Mouse (Mus musculus) forebrain, embryonic 15.5 days (tissue): Measurements from ENCODE around the gene Vps25. TPM values are rescaled to one million over a fixed set of nuclear protein-coding genes. Genes with fewer than 3 reads are reported as not detected.
A peak's percentile ranks its signal among the peaks of the same experiment; 100 is the strongest.

Source experiments
- ATAC-seq: fragments of 200-750 bp; cut with Nextera tagmentation; replicated peaks from 2 replicates; pipeline ENCODE4 v1.8.0; 2017; ENCODE audit warnings: mild to moderate bottlenecking, moderate TSS enrichment, moderate library complexity
- H3K27ac ChIP-seq: fragments of 300-500 bp; sonication (generic); replicated peaks from 2 replicates; pipeline ENCODE4 v1.5.1; 2015; ENCODE audit warnings: mild to moderate bottlenecking, inconsistent platforms
- H3K27me3 ChIP-seq: fragments of 300-500 bp; sonication (generic); 2 replicates; pipeline ENCODE4 v1.6.1; 2015; ENCODE audit warnings: inconsistent platforms
- H3K36me3 ChIP-seq: fragments of 300-500 bp; sonication (generic); 2 replicates; pipeline ENCODE4 v1.6.1; 2015; ENCODE audit warnings: mild to moderate bottlenecking, inconsistent platforms
- H3K4me1 ChIP-seq: fragments of 300-500 bp; sonication (generic); 2 replicates; pipeline ENCODE4 v1.6.1; 2015; ENCODE audit warnings: inconsistent platforms
- H3K4me2 ChIP-seq: fragments of 300-500 bp; sonication (generic); replicated peaks from 2 replicates; pipeline ENCODE4 v1.6.1; 2015; ENCODE audit warnings: mild to moderate bottlenecking, inconsistent platforms
- H3K4me3 ChIP-seq: fragments of 300-500 bp; sonication (generic); 2 replicates; pipeline ENCODE4 v1.5.1; 2015; ENCODE audit warnings: mild to moderate bottlenecking, inconsistent platforms
- H3K9ac ChIP-seq: fragments of 300-500 bp; sonication (generic); replicated peaks from 2 replicates; pipeline ENCODE4 v1.6.1; 2015; ENCODE audit warnings: mild to moderate bottlenecking, inconsistent platforms
- H3K9me3 ChIP-seq: fragments of 300-500 bp; sonication (generic); 2 replicates; pipeline ENCODE4 v1.6.1; 2016; ENCODE audit warnings: inconsistent platforms
- WGBS: fragments of 180-500 bp; shearing (Covaris S2); methylation state at CpG from one replicate; pipeline ENCODE4 v1.1.7; 2015; ENCODE audit warnings: mixed read lengths; 5-methylcytosine and 5-hydroxymethylcytosine counted together
- polyA plus RNA-seq: library from polyadenylated mRNA; unstranded; fragments of >200 nt; fragmentation: Nextera tagmentation; extraction: Ambion mirVana; gene quantifications from 2 replicates; pipeline ENCODE4 v1.2.1, GENCODE M21; 2015

The Vps25 gene
- polyA plus RNA-seq = 87.7 and 92.9 TPM in 2 replicates

DNA sequence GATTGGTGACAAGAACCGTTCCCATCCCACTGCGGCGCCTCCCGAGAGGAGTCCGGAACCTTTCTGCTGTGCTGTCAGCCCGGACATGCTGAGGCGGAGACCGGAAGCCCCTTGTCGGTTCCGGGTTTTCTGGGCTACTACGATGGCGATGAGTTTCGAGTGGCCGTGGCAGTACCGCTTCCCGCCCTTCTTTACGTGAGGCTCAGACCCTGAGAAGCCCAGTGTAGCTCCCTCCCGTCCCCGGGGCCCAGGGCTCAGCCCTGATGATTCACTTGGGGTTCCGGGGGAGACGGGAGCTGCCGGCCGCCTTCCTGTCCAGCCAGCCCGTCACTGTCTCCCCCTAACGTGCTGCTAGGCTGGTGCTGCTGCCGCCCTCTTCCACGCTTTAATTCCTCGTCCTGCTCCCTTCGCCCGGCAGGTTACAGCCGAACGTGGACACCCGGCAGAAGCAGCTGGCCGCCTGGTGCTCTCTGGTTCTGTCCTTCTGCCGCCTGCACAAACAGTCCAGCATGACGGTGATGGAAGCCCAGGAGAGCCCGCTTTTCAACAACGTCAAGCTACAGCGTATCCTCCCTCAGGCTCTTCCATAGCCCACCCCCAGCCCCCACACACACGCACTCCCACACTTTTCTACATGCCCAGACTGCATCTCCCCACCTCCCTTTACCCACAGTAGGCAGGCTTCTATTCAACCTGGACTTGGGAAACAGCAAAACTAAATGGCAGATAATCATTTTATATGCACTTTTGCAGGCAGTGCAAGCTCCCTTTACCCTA is at the start of gene Vps25:
Gene Vps25, plus strand, starts transcription at position 95 of the 777 bp plus-strand sequence.
- Histone ChIP-seq H3K4me1 (peaks cover 17% of the 10 kb centered on the region), H3K4me3 (peak within 1 kb of the TSS; percentile 71), H3K4me2 (peak within 1 kb of the TSS; percentile 93), H3K27me3 (no peaks in the 10 kb centered on the region), H3K27ac (peak within 1 kb of the TSS; percentile 87), H3K36me3 (no peaks in the 10 kb centered on the region; the same call in 1 of the 2 replicates), H3K9ac (peak within 1 kb of the TSS; percentile 86), H3K9me3 (no peaks in the 10 kb centered on the region)
- peak; percentile 86 for ATAC-seq
- WGBS = under 1% methylated on average over 40 of the region's 40 CpGs

DNA sequence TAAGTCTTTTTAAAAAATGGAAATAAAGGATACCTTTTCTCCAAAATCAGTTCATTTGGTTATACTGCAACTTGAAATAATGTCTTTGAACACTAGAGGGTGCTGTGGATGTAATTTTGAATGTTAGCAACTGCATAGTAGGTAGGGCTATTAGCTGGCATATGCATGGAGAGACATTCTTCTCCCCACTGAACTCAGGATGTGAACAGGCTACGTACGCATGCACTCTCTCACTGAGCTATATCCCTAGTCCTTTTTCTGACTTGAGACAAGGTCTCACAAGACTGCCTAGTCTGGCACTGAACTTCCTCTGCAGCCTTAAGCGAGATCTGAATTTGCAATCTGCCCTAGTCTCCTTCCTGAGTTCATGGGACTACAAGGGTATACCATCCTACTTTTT is 41.5 kb upstream of the Vps25 start:
- no peak overlapping the region for H3K4me2 ChIP-seq
- H3K27ac ChIP-seq = no peak overlapping the region
- H3K9ac ChIP-seq = no peak overlapping the region
- H3K27me3 ChIP-seq = no peaks in the 10 kb centered on the region
- 42% methylated on average over 3 of the region's 3 CpGs for WGBS
- no peaks in the 10 kb centered on the region for H3K4me1 ChIP-seq
- peaks cover 54% of the 10 kb centered on the region for H3K36me3 ChIP-seq
- ATAC-seq = no peak
- H3K9me3 ChIP-seq = no peaks in the 10 kb centered on the region
- H3K4me3 ChIP-seq = no peak overlapping the region

DNA sequence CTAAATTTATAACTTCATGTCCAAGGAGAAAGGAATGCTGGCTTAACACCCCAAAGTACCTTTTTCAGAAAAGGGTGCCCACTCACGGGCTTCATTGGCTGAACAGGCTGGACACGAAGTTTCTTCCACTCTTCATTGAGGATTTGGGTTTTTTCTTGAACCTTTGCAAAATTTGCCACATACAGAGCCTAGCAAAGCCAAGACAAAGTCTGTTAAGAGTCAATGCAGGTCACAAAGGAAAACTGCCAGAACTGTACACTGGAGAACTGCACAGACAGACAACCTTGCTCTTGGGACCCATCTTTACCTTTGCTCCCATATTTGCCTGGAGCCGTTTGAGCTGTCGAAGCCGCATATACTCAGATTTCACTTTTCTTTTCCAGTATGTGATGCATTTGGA is 36.6 kb upstream of the Vps25 start:
- Histone ChIP-seq H3K36me3 (peaks cover 25% of the 10 kb centered on the region), H3K27ac (no peak overlapping the region), H3K9ac (no peak overlapping the region), H3K4me2 (no peak overlapping the region), H3K9me3 (no peaks in the 10 kb centered on the region), H3K4me3 (no peak overlapping the region), H3K4me1 (no peaks in the 10 kb centered on the region), H3K27me3 (no peaks in the 10 kb centered on the region)
- WGBS = 89% methylated on average over 5 of the region's 5 CpGs
- ATAC-seq = no peak

DNA sequence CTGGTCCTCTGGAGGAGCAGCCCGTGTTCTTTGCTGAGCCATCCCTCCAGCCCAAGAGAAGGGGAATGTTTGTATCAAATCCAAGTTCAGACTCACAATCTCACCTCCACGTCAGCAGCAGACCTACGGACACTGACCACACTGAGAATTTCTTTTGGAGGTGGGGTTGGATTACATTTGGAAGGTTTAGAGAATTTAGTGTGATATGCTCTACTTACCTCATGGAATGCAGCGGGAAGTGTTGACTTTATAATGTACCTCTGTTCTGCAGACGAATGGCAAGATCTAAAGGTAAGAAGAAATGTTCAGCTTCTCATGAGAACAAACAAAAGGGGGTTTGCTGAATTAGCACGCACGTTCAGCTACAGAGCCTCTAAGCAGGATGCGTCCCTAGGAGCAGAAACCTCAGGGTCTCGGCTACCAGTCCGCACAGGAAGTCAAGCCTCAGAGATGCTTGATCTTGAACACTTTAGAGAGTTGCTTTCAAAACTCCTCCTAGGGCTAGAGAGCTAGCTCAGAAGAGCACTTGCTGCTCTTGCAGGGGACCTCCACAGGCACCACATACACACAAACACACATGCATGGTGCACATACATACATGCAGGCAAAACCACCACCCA is 35.0 kb upstream of the Vps25 start:
- Histone ChIP-seq H3K9me3 (no peaks in the 10 kb centered on the region), H3K4me1 (no peaks in the 10 kb centered on the region), H3K27ac (no peak overlapping the region), H3K4me3 (no peak overlapping the region), H3K9ac (no peak overlapping the region), H3K36me3 (peaks cover 19% of the 10 kb centered on the region), H3K4me2 (no peak overlapping the region), H3K27me3 (no peaks in the 10 kb centered on the region)
- ATAC-seq = no peak
- 82% methylated on average over 10 of the region's 10 CpGs for WGBS

DNA sequence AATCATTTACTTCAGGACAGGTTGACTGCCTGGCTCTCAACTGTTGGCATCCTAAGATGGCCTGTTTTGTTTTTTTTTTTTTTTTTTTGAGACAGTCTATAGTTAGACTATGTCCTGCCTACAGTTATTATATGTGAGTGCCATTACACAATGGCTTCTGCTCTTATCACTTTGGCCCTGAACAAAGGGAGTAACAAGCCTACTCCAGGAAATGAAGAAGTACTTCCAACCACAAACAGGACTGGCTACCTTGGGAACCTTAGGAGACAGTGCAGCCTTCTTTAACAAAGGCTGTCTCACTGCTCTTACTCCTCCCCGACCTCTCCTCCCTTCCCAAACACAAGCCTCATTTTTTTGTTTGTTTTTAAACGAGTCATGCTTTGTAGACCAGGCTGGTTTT is 32.7 kb upstream of the Vps25 start:
- Histone ChIP-seq H3K27me3 (no peaks in the 10 kb centered on the region), H3K9ac (no peak overlapping the region), H3K4me3 (no peak overlapping the region), H3K36me3 (peaks cover 1% of the 10 kb centered on the region), H3K27ac (no peak overlapping the region), H3K4me2 (no peak overlapping the region), H3K4me1 (peaks cover 8% of the 10 kb centered on the region), H3K9me3 (no peaks in the 10 kb centered on the region)
- WGBS = 66% methylated on average over 2 of the region's 2 CpGs
- no peak for ATAC-seq

DNA sequence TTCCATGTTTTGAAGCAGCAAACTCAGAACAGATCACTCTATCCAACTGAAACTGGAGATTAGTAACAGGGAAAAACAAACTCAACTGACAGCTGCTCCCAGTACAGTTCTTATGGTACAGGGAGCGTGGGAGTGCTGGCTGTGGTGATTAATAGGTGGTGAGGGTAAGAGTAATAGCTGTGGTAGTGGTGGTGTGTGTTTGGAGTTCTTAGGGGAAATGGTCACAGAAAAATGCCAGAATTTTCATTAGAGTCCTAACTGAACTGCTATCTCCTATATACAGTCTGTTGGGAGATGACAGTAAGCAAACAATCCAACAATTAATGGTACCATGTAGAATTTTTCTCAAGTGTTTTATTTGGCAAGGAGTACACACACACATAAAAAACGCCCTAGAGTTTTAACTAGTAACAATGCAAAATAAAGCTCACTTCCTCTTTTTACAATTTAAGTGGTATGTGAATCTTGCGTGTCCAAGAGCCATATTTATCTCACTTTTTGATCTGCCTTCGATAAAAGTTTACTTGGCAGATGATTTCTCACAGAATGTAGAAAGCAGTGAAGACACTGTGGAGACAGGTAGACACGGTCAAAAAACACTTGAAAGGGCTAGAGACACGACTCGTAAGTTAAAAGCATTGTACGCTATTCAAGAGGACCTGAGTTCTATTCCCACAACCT is 32.1 kb upstream of the Vps25 start:
- no peak overlapping the region for H3K9ac ChIP-seq
- 92% methylated on average over 8 of the region's 8 CpGs for WGBS
- no peaks in the 10 kb centered on the region; the same call in 1 of the 2 replicates for H3K36me3 ChIP-seq
- no peak overlapping the region for H3K4me3 ChIP-seq
- H3K9me3 ChIP-seq = no peaks in the 10 kb centered on the region
- H3K27ac ChIP-seq = no peak overlapping the region
- H3K27me3 ChIP-seq = no peaks in the 10 kb centered on the region
- peaks cover 10% of the 10 kb centered on the region for H3K4me1 ChIP-seq
- no peak for ATAC-seq
- H3K4me2 ChIP-seq = no peak overlapping the region

DNA sequence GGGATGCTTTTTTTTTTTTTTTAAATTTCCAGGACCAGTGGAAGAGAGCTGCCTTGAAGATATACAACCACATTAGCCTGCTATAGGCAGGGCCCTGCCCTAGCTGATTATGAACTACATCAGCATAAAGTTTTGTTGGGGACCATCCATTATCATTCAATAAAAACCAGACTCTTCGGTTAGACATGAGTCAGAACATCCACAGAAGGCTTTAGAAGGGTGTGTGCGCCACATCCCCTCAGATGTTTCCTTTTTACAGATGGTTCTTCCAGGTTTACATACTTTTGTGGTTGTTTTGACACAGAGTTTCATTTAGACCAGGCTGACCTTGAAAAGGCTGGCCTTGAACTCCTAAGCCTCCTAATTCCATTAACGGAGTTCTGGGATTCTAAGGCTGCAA is 29.2 kb upstream of the Vps25 start:
- no peak overlapping the region for H3K4me3 ChIP-seq
- no peaks in the 10 kb centered on the region for H3K36me3 ChIP-seq
- H3K27me3 ChIP-seq = no peaks in the 10 kb centered on the region
- ATAC-seq = no peak
- H3K4me2 ChIP-seq = no peak overlapping the region
- peaks cover 15% of the 10 kb centered on the region for H3K4me1 ChIP-seq
- H3K27ac ChIP-seq = no peak overlapping the region
- WGBS = 89% methylated on average over 3 of the region's 3 CpGs
- no peaks in the 10 kb centered on the region for H3K9me3 ChIP-seq
- H3K9ac ChIP-seq = no peak overlapping the region

DNA sequence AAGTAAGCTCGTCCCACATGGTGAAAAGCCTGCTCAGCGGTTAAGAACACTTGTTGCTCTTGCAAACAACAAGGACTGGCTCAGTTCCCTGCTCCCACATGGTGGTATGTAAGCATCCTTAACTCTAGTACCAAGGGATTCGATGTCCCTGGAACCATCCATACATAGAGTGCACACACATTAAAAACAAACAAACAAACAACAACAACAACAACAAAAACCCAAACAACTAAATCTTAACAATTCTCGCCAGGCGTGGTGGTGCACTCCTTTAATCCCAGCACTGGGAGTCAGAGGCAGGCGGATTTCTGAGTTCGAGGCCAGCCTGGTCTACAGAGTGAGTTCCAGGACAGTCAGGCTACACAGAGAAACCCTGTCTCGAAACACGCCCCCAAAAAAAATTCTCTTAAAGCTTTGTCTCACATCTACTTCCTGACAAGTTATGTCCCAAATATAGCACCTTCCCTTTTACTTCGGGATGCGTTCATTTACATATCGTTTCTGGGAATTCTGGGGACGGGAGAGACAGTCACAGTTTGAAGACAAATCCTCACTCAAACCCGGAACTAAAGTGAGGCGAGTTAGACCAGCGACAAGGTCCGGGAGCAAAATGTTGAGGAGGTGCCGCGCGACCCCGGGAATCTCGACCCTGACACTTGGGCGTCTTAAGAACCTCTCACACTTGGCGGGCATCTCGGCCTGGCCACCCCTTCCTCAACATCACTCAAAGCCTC is 28.0 kb upstream of the Vps25 start:
- Histone ChIP-seq H3K9me3 (no peaks in the 10 kb centered on the region), H3K27me3 (no peaks in the 10 kb centered on the region), H3K9ac (peak overlapping the region; percentile 63), H3K4me1 (peaks cover 24% of the 10 kb centered on the region), H3K27ac (no peak overlapping the region), H3K36me3 (no peaks in the 10 kb centered on the region), H3K4me2 (peak overlapping the region; percentile 95), H3K4me3 (peak overlapping the region; percentile 71)
- 18% methylated on average over 25 of the region's 25 CpGs for WGBS
- ATAC-seq = no peak

DNA sequence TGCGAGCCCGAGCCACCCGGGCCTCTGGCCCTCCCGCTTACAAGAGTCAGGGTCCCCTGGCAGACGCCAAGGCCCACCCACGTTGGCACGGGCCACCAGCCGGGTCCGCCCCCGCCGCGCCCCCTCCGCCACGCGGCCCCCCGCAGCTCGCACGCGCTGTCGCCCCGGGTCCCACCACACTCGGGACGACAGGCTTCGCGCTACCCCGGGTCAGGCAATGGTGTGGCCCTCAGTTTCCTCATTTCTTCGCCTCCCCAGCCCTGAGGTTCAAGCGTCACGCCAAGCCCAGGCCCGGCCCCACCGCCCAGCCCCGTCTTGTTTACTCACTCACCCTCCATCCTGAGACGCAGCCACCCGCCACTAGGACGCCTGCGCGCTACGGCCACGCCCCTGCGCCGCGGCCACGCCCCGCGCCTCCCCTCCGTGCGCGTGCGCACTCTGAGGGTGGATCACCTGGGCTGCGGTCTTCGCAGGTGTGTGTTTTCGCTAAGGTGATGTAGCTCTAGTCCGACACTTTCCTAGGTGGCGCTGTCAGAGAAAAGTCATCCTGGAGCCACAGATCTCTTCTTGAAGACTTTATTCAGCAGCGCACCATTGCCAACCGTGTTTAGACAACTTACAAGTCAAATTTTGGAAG is 27.3 kb upstream of the Vps25 start, which contains the start of gene Ezh1:
Gene Ezh1, minus strand, starts transcription at position 399 of the 637 bp plus-strand sequence.
- under 1% methylated on average over 56 of the region's 56 CpGs for WGBS
- ATAC-seq = peak; percentile 95
- no peaks in the 10 kb centered on the region for H3K27me3 ChIP-seq
- H3K27ac ChIP-seq = no peak within 1 kb of the TSS
- H3K4me1 ChIP-seq = peaks cover 31% of the 10 kb centered on the region
- H3K4me3 ChIP-seq = peak within 1 kb of the TSS; percentile 71
- H3K9ac ChIP-seq = peak within 1 kb of the TSS; percentile 63
- no peaks in the 10 kb centered on the region for H3K36me3 ChIP-seq
- H3K9me3 ChIP-seq = no peaks in the 10 kb centered on the region
- peak within 1 kb of the TSS; percentile 95 for H3K4me2 ChIP-seq

DNA sequence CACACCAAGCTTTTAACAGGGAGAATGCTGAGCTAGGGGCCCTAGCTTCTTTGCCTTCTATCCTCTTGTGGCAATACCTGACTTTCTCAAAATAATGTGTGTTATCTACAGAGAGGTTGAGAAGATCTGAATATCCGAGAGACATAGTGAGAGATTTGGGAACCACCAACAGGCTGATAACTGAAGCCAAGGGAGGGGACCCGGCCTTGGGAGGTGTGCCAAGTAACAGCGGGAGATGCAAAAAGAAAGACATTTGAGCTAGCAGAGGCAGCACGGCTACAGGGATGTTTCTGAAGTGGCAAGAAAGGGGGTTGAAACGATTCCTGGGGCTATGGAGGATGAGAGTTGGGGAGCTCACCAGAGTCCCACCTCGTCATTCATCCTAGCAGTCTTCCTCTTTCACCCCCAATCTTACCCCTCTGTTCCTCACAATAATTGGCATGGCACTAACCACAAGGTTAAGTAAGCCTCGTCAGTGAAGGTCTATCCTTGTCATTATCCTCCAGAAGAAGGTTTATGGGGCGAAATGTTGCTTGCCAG is 24.1 kb upstream of the Vps25 start:
- no peak for ATAC-seq

DNA sequence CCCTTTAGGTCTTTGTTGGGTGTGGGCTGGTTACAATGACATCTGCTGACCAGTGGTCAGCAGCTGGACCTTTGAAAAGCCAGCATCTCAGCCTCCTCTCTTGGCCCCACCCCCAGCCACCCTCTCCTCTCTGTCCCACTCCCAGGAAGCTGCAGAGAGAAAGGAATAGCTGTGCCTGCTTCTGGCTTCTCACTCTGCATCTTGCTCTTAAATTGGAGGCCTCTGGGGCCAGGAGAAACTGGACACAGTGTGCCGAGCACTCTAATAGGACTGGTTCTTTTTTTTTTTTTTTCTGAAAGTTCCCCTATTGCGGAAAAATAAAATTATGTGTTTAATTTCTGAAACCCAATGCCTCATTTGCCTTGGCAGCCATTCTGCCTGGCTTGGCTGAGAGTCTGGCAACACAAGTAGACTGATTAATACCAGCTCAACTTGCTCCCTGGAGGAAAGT is 23.4 kb upstream of the Vps25 start:
- Histone ChIP-seq H3K4me1 (peaks cover 31% of the 10 kb centered on the region), H3K27ac (peak overlapping the region; percentile 34), H3K4me3 (no peak overlapping the region), H3K27me3 (no peaks in the 10 kb centered on the region), H3K4me2 (no peak overlapping the region), H3K9ac (no peak overlapping the region), H3K36me3 (no peaks in the 10 kb centered on the region), H3K9me3 (no peaks in the 10 kb centered on the region)
- 25% methylated on average over 2 of the region's 2 CpGs for WGBS
- no peak for ATAC-seq

More for the DNA sequence above, 24.1 kb upstream of the Vps25 start:
- Histone ChIP-seq H3K36me3 (no peaks in the 10 kb centered on the region), H3K9me3 (no peaks in the 10 kb centered on the region), H3K27ac (no peak overlapping the region), H3K9ac (no peak overlapping the region), H3K4me1 (peaks cover 32% of the 10 kb centered on the region), H3K4me3 (no peak overlapping the region), H3K27me3 (no peaks in the 10 kb centered on the region), H3K4me2 (no peak overlapping the region)
- 25% methylated on average over 8 of the region's 8 CpGs for WGBS
